Mouse (Mus musculus) embryonic fibroblast, embryonic 13.5 days (primary cell): ENCODE results near the gene Slc44a1. TPM values are rescaled to one million over a fixed set of nuclear protein-coding genes. Genes with fewer than 3 reads are reported as not detected.

Source experiments
- H3K27ac ChIP-seq: 2 replicates; pipeline ENCODE4 v1.5.1; 2012; ENCODE audit warnings: low read length, control low read depth, inconsistent platforms; ENCODE audit not compliant: insufficient read depth
- H3K4me1 ChIP-seq: 2 replicates; pipeline ENCODE4 v1.6.1; 2011; ENCODE audit warnings: low read length; ENCODE audit not compliant: control insufficient read depth, insufficient read depth
- H3K4me3 ChIP-seq: 2 replicates; pipeline ENCODE4 v1.5.1; 2011; ENCODE audit warnings: mild to moderate bottlenecking, control low read depth, low read length; ENCODE audit not compliant: insufficient read depth
- CTCF ChIP-seq: IDR thresholded peaks from 2 replicates; pipeline ENCODE4 v1.5.1; 2011; ENCODE audit warnings: mild to moderate bottlenecking, control low read depth, low read length, moderate library complexity, borderline replicate concordance; ENCODE audit not compliant: insufficient read depth
- POLR2A ChIP-seq: IDR thresholded peaks from 2 replicates; pipeline ENCODE4 v1.6.1; 2011; ENCODE audit warnings: low read depth, mild to moderate bottlenecking, control low read depth, low read length, moderate library complexity
- polyA plus RNA-seq: library from polyadenylated mRNA; stranded (reverse); fragments of >200 nt; gene quantifications from 2 replicates; pipeline ENCODE4 v1.2.4, GENCODE M21; 2011; ENCODE audit warnings: low read depth; ENCODE audit not compliant: missing spikeins, insufficient read length

The Slc44a1 gene
- polyA plus RNA-seq, 1 experiment, result 59.0 TPM

GRCm38 (mm10) chr4:53462069-53462468, 21.9 kb downstream of the Slc44a1 start:
- TF ChIP-seq POLR2A, result no peak
- TF ChIP-seq CTCF, result no peak
- Histone ChIP-seq H3K27ac (no peak overlapping the region), H3K4me3 (no peak overlapping the region), H3K4me1 (no peaks in the 10 kb centered on the region)

DNA sequence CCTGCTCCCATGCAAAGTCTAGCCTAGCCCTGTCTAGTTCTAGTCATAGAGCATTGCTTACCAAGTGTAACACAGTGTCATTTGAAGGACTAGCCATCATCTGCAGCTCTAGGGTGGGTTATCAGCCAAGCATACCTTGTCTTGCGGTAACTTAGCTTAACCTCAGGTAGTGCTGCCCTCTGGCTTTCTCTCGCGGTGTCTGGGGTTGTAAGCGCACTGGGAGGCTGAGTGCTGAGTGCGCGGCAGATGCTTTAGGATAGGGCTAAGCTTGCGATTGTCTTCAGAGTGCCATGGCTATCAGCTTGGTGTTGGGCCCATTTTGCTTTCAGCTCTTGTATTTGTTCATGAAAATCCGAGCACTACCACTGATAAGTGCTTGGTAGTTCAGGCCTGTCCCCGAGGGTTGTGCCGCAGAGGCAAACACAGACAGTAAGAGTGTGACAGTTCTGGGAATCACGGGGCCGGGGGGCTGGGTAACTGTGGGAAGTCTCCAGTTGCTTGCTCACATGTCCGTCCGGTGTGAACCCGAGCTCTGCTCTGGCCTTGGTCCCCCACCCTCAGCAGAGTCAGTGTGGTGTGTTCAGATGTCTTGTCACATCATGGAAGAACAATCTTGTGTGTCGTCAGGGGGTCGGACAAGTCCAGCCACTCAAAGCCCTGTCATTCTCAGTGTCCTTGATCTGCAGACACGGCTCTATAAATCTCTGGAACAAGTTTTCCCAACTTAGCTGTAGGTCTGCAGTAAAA, 22.5 kb downstream of the Slc44a1 start:
- no peak for TF ChIP-seq CTCF
- TF ChIP-seq POLR2A, result no peak
- Histone ChIP-seq H3K4me1 (no peaks in the 10 kb centered on the region), H3K4me3 (no peak overlapping the region), H3K27ac (no peak overlapping the region)

GRCm38 (mm10) chr4:53465887-53466286, 25.7 kb downstream of the Slc44a1 start:
- Histone ChIP-seq H3K4me1 (peaks cover 2% of the 10 kb centered on the region; the same call in 1 of the 2 replicates), H3K27ac (no peak overlapping the region), H3K4me3 (no peak overlapping the region)
- TF ChIP-seq CTCF, result no peak
- TF ChIP-seq POLR2A, result no peak

DNA sequence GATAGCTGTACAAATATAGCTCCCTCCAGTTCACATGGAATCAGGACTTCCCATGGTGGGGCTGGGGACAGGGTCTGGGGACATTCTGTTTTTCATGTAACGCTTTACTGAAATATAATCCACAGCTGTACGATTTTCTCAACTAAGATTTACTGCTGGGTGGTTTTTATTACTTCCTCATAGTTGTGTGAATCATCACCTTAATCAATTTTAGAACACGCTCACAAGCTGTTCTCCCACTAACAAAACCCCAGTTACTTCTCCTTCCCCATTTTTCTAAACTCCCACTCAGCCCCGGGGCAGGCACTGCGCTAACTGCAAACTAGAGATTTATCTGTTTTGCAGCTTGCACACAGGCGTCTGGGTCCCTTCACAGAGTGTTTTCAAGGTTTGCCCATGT, 28.8 kb downstream of the Slc44a1 start:
- peak overlapping the region; percentile 46; the same call in 1 of the 2 replicates for H3K27ac ChIP-seq
- TF ChIP-seq CTCF (no peak), POLR2A (no peak)
- H3K4me3 ChIP-seq, result no peak overlapping the region
- peaks cover 5% of the 10 kb centered on the region; the same call in 1 of the 2 replicates for H3K4me1 ChIP-seq

DNA sequence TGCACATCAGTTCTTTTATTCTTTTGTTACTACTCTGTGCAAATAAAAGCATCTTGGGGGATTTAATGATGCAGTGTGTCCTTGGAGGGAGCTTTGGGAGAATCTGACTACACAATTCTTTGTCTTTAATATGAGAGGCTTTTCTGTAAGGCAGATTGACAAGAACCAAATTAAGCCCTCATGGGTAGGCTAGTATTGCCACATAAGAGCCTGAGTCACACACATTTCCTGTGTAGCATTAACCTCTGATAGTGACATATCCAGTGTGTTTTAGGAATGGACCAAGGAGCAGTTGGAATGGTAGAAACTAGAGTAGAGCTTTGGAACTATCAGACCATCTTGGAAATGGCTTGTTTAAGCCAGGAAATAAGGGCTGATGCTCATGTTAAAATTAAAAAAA, 33.9 kb downstream of the Slc44a1 start:
- H3K4me3 ChIP-seq, result no peak overlapping the region
- peaks cover 8% of the 10 kb centered on the region; the same call in 1 of the 2 replicates for H3K4me1 ChIP-seq
- TF ChIP-seq CTCF (no peak), POLR2A (no peak)
- no peak overlapping the region for H3K27ac ChIP-seq

GRCm38 (mm10) chr4:53475230-53475952, 35.2 kb downstream of the Slc44a1 start:
- H3K27ac ChIP-seq, result no peak overlapping the region
- H3K4me3 ChIP-seq, result no peak overlapping the region
- peaks cover 6% of the 10 kb centered on the region; the same call in 1 of the 2 replicates for H3K4me1 ChIP-seq
- TF ChIP-seq CTCF, result no peak

- H3K4me3 ChIP-seq, result no peak overlapping the region
- H3K4me1 ChIP-seq, result peaks cover 6% of the 10 kb centered on the region; the same call in 1 of the 2 replicates
- TF ChIP-seq CTCF, result no peak
- no peak for TF ChIP-seq POLR2A
- no peak overlapping the region for H3K27ac ChIP-seq
Measured at GRCm38 (mm10) chr4:53478644-53479043, 38.4 kb downstream of the Slc44a1 start.

DNA sequence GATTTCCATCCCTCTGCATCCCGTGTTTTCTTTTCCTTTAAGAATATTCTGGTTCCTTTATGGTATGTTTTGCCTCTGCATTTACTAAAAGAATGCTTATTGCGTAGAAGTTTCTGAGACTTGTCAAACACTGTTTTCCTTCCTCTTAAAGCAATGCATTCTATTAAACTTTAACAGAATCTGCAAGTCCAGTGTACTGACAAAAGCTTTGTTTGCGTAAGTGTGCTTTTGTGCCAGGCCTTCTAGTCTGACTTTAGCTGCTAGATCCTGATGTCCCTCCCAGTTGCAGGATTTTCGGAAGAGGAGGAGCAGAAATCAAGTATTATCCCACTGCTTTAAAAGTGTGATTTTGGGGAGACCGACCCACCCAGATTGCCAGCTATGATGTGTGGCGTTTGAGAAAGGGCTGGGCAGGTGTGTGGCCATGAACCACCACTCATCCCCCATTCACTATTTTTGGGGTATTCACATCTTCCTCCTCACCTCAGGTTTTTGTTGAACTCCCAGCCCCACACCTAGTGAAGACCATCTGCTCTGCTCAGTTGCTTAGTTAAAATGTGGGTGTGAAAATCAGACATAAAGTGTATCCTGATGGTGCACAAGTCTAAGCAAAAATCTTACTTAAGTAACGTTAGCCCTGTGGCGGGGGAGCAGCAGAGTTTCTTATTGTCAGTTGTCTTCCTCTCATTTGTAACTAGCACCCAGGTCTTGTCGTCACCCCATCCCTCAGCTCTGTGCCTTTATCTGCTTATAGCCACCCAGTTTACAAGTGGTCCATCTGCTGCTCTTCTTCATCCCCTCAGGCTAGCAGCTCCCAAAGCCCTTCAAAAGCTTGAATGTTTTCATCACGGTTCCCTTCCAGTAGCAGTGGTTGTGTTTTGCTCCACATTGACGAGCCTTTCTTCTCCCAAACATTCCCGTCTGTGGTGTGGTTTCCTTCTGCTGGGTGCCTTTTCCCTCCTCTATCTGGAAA, 47.3 kb downstream of the Slc44a1 start:
- Histone ChIP-seq H3K4me1 (no peaks in the 10 kb centered on the region), H3K4me3 (no peak overlapping the region), H3K27ac (no peak overlapping the region)
- TF ChIP-seq POLR2A (no peak), CTCF (no peak)

DNA sequence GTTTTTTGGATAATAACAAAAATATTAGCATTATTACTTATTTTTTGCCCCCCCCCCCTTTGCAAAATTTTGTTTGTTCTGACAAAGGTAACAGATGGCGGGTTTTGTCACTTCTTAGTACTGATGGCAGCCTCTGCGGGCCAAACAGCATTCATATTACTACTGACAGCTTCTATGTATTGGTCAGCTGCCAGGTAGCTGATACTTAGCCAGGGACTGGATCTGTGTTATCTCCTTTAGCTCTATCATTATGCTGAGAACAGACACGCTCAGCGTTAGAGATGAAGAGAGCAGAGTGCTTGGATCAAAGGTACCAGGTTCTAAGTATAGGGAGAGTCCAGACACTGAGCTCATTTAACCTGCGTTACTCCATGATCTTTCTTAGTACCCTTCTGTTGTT, 48.6 kb downstream of the Slc44a1 start:
- Histone ChIP-seq H3K27ac (no peak overlapping the region), H3K4me1 (no peaks in the 10 kb centered on the region), H3K4me3 (no peak overlapping the region)
- no peak for TF ChIP-seq POLR2A
- no peak for TF ChIP-seq CTCF
